Mouse (Mus musculus) heart, postnatal 0 days (tissue): Measurements from ENCODE around the gene Lemd1. TPM values are rescaled to one million over a fixed set of nuclear protein-coding genes. Genes with fewer than 3 reads are reported as not detected.

Experiments used
- ATAC-seq: fragments of 200-750 bp; cut with Nextera tagmentation; 2 replicates; pipeline ENCODE4 v1.8.0; 2017; ENCODE audit warnings: low read depth, moderate number of reproducible peaks, moderate library complexity; ENCODE audit not compliant: insufficient read depth
- DNase-seq: peaks from one replicate; pipeline ENCODE4 v3.0.0-alpha.2; 2016; ENCODE audit warnings: low spot score
- H3K27ac ChIP-seq: fragments of 300-500 bp; sonication (generic); 2 replicates; pipeline ENCODE4 v1.5.1; 2014; ENCODE audit warnings: low read depth, mild to moderate bottlenecking
- H3K27me3 ChIP-seq: fragments of 300-500 bp; sonication (generic); 2 replicates; pipeline ENCODE4 v1.6.1; 2014; ENCODE audit warnings: low read length, mixed read lengths; ENCODE audit not compliant: control insufficient read depth, insufficient read depth
- H3K36me3 ChIP-seq: fragments of 300-500 bp; sonication (generic); replicated peaks from 2 replicates; pipeline ENCODE4 v1.6.1; 2014; ENCODE audit warnings: low read length, mixed read lengths; ENCODE audit not compliant: control insufficient read depth, insufficient read depth
- H3K4me1 ChIP-seq: fragments of 300-500 bp; sonication (generic); 2 replicates; pipeline ENCODE4 v1.6.1; 2014; ENCODE audit warnings: antibody characterized with exemption; ENCODE audit not compliant: control insufficient read depth, insufficient read depth
- H3K4me2 ChIP-seq: fragments of 300-500 bp; sonication (generic); 2 replicates; pipeline ENCODE4 v1.6.1; 2014; ENCODE audit warnings: low read depth, mild to moderate bottlenecking, low read length, moderate library complexity
- H3K4me3 ChIP-seq: fragments of 300-500 bp; sonication (generic); 2 replicates; pipeline ENCODE4 v1.5.1; 2014; ENCODE audit warnings: low read depth, low read length
- H3K9ac ChIP-seq: fragments of 300-500 bp; sonication (generic); replicated peaks from 2 replicates; pipeline ENCODE4 v1.6.1; 2014; ENCODE audit warnings: low read depth, low read length, mixed read lengths
- H3K9me3 ChIP-seq: fragments of 300-500 bp; sonication (generic); replicated peaks from 2 replicates; pipeline ENCODE4 v1.6.1; 2016; ENCODE audit warnings: low read length; ENCODE audit not compliant: control insufficient read depth
- CTCF ChIP-seq: IDR thresholded peaks from 2 replicates; pipeline ENCODE4 v1.5.1; 2016; ENCODE audit warnings: antibody characterized with exemption, control low read depth, low read depth
- EP300 ChIP-seq: IDR thresholded peaks from 2 replicates; pipeline ENCODE4 v1.6.1; 2016; ENCODE audit warnings: antibody characterized with exemption, low read depth
- WGBS: fragments of 180-500 bp; shearing (Covaris S2); extraction: QIAGEN DNeasy Blood & Tissue Kit; methylation state at CpG from one replicate; pipeline ENCODE4 v1.1.7; 2014; 5-methylcytosine and 5-hydroxymethylcytosine counted together
- polyA plus RNA-seq: library from polyadenylated mRNA; unstranded; fragments of >200 nt; fragmentation: Nextera tagmentation; extraction: Ambion mirVana; gene quantifications from 2 replicates; pipeline ENCODE4 v1.2.1, GENCODE M21; 2015
- total RNA-seq: library from RNA; depleted of rRNA; stranded (reverse); fragments of >200 nt; gene quantifications from 2 replicates; pipeline ENCODE4 v1.2.3, GENCODE M21; 2014; ENCODE audit warnings: low replicate concordance; rRNA removed

Gene Lemd1
- total RNA-seq = not detected in 2 replicates
- not detected in 2 replicates for polyA plus RNA-seq

DNA sequence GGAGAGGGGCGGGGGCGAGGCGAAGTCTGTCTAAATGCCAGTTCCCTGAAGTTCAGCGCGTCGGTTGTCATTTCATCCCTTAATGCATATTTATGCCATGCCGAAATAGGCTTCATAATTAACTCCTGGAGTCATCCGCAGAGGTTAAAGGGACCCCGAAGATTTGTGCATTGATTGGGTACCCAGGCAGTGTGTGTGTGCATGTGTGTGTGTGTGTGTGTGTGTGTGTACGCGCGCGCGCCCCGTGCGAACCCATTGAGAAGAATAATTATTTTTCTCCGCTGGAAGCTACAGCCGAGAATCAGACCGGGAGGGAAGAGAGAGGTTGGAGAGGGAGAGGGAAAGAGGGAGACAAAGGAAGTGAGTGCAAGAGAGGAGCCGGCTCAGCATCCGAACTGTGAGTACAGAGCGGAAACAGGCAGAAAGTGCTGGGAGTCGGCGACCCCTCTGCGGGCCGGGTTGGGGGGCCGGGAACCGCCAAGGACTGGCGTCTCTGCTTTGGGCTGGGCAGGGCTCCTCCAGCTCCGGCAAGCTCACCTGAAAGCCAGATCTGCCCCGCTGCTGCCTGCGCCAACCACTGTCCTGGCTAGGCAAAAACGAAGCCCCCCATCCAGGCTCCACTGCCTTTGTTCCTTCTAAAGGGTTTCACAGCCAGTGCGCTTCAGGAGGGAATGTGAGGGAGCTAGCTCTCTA, at the start of gene Lemd1, which contains the start of gene AC124108.1:
Lemd1 (plus strand) TSS at position 339 of the 693 bp plus-strand sequence.
AC124108.1 (plus strand) TSS at position 365 of the 693 bp plus-strand sequence.
- no peak for DNase-seq
- H3K27ac ChIP-seq = no peak within 1 kb of the TSS
- peak within 1 kb of the TSS; percentile 37; the same call in 1 of the 2 replicates for H3K9ac ChIP-seq
- peaks cover 7% of the 10 kb centered on the region; the same call in 1 of the 2 replicates for H3K4me1 ChIP-seq
- no peaks in the 10 kb centered on the region for H3K9me3 ChIP-seq
- H3K4me2 ChIP-seq = peak within 1 kb of the TSS; percentile 85
- H3K27me3 ChIP-seq = peaks cover 89% of the 10 kb centered on the region
- TF ChIP-seq EP300 (no peak), CTCF (no peak)
- peak within 1 kb of the TSS; percentile 58 for H3K4me3 ChIP-seq
- 2% methylated on average over 34 of the region's 34 CpGs for WGBS
- no peaks in the 10 kb centered on the region for H3K36me3 ChIP-seq
- ATAC-seq = no peak

DNA sequence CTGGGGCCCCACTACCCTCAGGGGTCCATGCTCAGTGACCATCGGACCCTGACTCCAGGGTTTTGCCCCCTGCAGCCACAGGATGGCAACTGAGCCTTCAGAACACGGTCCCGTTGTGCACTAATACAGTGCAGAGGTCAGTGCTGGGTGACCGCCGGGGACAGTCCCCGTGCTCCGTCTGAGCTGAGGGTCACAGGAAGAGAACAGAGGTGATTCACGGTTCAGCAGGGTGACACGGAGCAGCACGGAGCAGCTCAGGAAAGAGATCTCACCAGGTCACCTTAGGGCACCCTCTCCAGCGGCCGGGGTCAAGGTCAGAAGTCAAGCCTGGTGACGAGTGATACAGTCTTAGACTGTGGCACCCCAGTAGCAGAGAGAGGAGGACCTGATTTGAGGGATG, 49.5 kb upstream of the Lemd1 start:
- Histone ChIP-seq H3K9me3 (no peaks in the 10 kb centered on the region), H3K4me3 (no peak overlapping the region), H3K36me3 (no peaks in the 10 kb centered on the region), H3K4me2 (no peak overlapping the region), H3K27me3 (no peaks in the 10 kb centered on the region), H3K4me1 (peaks cover 8% of the 10 kb centered on the region; the same call in 1 of the 2 replicates), H3K9ac (no peak overlapping the region), H3K27ac (no peak overlapping the region)
- DNase-seq = no peak
- WGBS = 71% methylated on average over 13 of the region's 13 CpGs
- TF ChIP-seq CTCF (no peak), EP300 (no peak)
- no peak for ATAC-seq

DNA sequence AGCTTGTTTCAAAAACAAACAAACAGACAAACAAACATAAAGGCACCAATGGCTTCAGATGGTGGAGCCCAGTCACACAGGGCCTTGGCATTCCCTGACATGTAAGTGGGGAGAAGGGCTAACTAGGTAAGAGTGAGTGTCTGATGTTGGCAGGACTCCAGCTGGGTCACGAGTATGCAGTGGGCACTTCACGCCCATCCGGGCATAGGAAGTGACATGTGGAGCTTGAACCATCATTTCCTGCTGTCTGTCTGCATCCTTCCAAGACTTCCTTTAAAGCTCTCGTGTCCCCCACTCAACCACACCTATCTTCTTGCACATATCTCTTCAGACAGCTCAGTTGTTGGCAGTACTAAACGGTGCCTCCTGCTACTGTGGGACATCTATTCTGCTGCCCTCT, 48.2 kb upstream of the Lemd1 start:
- no peaks in the 10 kb centered on the region for H3K36me3 ChIP-seq
- WGBS = 37% methylated on average over 5 of the region's 5 CpGs

DNA sequence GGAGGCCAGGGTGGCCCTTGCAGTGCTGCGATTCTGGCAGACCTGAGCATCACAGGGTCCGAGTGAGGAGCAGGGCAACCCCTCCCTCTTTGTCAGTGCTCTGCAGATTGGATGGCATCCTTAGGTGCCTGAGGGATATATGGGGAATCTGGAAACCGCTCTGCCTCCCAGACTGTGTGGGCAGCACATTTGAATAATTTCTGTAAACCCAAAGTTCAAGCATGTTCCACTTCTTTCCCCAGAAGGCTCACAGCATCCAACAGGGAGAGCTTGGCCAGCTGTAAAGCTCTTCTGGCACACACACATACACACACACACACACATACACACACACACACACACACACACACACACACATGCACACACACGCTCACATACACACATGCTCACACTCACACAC, 47.5 kb upstream of the Lemd1 start:
- DNase-seq = no peak
- Histone ChIP-seq H3K27ac (no peak overlapping the region), H3K4me1 (peaks cover 8% of the 10 kb centered on the region; the same call in 1 of the 2 replicates), H3K4me3 (no peak overlapping the region), H3K27me3 (no peaks in the 10 kb centered on the region), H3K4me2 (no peak overlapping the region), H3K9me3 (no peaks in the 10 kb centered on the region), H3K9ac (no peak overlapping the region), H3K36me3 (no peaks in the 10 kb centered on the region)
- TF ChIP-seq EP300 (no peak), CTCF (no peak)
- 77% methylated on average over 4 of the region's 4 CpGs for WGBS
- no peak for ATAC-seq

More for the DNA sequence above, 48.2 kb upstream of the Lemd1 start:
- Histone ChIP-seq H3K9ac (no peak overlapping the region), H3K9me3 (no peaks in the 10 kb centered on the region), H3K4me1 (peaks cover 8% of the 10 kb centered on the region; the same call in 1 of the 2 replicates), H3K4me3 (no peak overlapping the region), H3K27me3 (no peaks in the 10 kb centered on the region), H3K27ac (no peak overlapping the region), H3K4me2 (no peak overlapping the region)
- DNase-seq (no peak), ATAC-seq (no peak)
- TF ChIP-seq EP300 = no peak
- TF ChIP-seq CTCF = no peak

DNA sequence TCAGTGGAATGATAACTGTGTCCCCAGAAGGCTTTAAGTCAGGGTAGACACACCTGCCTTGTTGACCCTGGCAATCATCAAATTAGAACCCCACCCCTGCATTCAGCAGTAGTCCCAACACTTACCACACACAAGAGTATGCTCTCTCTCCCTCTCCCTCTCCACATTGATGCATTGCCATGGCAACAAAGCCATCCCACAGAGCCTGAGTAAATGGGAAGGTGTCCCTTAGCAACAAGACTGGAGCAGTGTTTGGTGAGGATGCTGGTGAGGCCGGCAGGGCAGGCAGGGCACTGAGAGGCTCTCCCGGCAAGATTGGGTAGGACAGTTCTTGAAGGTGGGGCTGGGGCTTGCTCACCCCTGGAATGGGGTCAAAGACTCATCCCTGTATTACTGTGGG, 47.0 kb upstream of the Lemd1 start:
- Histone ChIP-seq H3K27ac (no peak overlapping the region), H3K9ac (no peak overlapping the region), H3K36me3 (no peaks in the 10 kb centered on the region), H3K4me1 (peaks cover 3% of the 10 kb centered on the region; the same call in 1 of the 2 replicates), H3K27me3 (no peaks in the 10 kb centered on the region), H3K4me2 (no peak overlapping the region), H3K9me3 (no peaks in the 10 kb centered on the region), H3K4me3 (no peak overlapping the region)
- WGBS = 69% methylated on average over 2 of the region's 2 CpGs
- DNase-seq (no peak), ATAC-seq (no peak)
- no peak for TF ChIP-seq CTCF
- no peak for TF ChIP-seq EP300

DNA sequence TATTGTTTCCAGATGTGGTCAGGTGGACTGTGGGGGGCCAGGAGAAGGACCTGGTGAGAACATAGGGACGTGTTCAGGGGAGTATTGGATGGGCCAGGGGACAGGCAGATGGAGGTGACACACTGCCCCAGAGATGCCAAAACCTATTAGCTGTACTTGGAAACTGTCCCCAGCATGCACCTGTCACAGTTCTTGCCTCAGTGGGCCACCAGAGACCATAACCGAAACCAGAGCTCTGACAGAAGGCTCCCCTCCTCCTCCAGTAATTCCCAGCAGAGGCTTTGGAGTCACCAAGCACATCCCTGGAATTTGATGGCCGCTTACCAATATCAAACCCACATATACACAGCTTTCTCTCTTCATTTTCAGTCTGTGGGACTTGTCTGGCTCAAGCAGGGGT, 46.4 kb upstream of the Lemd1 start:
- Histone ChIP-seq H3K27me3 (no peaks in the 10 kb centered on the region), H3K27ac (no peak overlapping the region), H3K36me3 (no peaks in the 10 kb centered on the region), H3K9me3 (no peaks in the 10 kb centered on the region), H3K4me1 (no peaks in the 10 kb centered on the region), H3K4me3 (no peak overlapping the region), H3K4me2 (no peak overlapping the region), H3K9ac (no peak overlapping the region)
- 87% methylated on average over 3 of the region's 3 CpGs for WGBS
- ATAC-seq (no peak), DNase-seq (no peak)
- no peak for TF ChIP-seq CTCF
- TF ChIP-seq EP300 = no peak
